Mouse (Mus musculus): ENCODE measurements around the gene Dnah10.

DNA sequence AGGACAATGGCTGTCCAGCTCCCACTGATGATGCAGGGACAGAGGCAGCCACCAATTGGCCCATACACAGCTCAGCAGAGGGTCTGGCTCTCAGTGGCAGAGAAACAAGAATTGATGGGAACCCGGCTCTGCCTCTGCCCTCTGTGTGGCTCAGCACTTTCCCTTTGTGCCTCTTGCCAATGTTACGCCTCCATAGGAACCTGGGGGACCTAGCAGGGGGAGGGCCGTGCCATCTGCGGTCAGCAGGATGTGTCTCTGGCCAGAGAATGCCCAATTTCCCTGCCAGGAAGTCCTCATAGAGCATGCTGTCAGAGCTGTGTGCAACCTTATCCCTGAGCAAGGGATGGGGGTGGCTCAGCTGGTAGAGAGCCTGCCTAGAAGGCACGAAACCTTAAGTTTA, 89.9 kb downstream of the Dnah10 start:
- no peak for TF ChIP-seq CTCF (IDR thresholded peaks at IDR 0.05; ENCODE audit: borderline replicate concordance, extremely low read depth, insufficient read depth, insufficient read length)
- no peak for TF ChIP-seq POLR2A (IDR thresholded peaks at IDR 0.05; ENCODE audit: borderline replicate concordance, extremely low read depth, insufficient read depth, insufficient read length, poor library complexity, severe bottlenecking)
